Mouse (Mus musculus): ENCODE measurements at regions not wholly inside any gene's neighbourhood (a gene's known extent, or its start where the extent isn't known, plus 50 kb on each side); places are given as distances from the start of the nearest gene placed in this dataset.

DNA sequence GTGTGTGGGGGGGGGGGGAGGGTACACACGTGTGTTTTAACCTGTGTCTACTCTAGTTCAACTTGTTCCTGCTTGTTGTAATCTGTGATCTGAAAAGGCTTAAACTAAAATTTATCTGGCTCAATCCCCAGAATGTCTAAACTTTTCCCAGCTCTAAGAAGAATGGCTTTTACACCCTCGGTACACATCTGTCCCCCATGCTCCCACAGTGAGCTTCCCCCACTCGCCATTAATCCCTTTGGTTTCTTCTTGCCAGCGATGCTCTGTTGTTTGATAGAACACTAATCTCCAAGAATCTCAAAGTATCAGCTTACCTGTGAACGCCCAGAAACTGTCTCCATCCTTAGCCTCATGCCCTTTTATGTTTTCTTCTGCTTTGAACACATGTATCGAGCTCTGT lies 260.6 kb downstream of the Epha4 start:
- DNase-seq (ENCODE audit: low read depth, low spot score) = no peak

DNA sequence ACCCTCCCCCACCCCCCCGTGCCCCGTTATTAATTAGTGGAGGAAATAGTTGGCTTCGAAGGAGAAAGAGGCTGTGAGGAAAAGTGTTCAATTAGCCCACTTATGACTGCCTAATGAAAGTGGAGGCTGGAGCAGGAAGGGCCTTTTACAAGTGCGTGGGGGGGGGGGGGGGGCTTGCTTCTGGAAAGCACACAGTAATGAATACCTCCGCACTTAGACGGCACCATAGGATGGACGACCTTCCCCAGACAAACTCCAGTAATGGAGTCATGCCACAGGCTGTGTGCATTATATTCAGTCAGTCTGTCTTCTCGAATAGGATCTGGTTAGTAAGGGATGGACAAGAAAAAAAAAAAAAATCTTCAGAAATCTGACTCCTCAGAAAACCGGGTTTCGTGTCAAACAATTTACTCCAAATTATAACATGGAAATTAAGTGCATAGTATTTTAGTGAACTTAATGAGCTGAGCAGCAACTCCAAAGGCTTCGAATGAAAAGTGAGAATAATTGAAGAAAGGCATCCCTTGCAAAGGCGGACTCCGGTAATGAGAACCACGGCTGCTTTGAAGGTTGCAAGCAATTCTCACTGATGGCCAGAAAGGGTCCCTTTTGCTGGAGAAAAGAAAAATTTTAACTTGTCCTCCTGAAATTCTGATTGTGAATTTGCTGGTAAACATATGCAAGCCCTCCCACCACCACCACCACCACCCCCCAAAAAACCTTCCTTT lies 258.6 kb downstream of the Epha4 start:
- no peak for DNase-seq (ENCODE audit: low read depth, low spot score)

DNA sequence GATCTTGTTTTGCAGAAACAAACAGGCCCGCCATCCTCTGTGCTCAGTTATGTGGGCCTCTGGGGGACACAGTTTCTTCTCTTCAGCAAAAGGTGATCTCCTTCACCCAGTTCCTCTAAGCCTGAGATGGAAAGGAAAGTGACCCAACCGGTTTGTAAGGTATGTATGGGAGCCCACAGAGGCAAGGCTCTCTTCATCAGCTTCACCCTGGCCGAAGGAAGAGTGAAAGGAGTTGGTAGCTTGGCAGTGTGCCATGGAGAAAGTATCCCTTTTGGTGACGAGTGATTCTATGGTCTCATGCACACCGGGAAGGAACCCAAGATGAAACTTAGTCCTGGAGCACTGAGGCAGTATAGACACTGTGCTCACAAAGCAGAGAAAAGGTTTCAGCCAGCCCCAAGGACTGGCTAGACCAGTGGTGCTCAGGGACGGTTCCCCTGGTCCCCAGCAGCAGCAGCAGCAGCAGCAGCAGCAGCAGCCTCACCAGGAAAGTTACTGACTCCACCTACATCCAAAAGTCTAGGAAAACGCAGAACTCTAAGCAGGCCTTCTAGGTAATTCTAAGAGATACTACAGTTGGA lies 256.1 kb downstream of the Epha4 start:
- no peak for DNase-seq (ENCODE audit: low read depth, low spot score)

DNA sequence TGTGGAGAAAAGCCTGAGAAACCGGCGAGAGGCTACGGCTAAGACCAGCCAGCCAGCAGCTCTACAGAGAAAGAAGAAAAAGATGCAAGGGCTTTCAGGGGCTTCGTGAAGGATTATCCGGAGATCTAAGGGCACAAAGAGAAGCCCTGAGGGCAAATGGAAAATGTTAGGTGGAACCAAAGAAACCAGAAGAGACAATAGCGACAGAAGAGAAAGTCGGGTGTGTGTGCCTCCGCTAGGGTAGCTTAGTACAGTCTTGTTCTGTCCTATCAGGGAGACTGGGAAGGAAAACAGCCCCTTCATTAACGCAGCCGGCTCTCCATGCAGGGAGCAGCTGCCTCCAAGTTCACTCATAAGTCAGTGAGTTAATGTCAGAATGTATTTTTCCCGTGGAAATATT lies 255.1 kb downstream of the Epha4 start:
- DNase-seq (ENCODE audit: low read depth, low spot score) = no peak

DNA sequence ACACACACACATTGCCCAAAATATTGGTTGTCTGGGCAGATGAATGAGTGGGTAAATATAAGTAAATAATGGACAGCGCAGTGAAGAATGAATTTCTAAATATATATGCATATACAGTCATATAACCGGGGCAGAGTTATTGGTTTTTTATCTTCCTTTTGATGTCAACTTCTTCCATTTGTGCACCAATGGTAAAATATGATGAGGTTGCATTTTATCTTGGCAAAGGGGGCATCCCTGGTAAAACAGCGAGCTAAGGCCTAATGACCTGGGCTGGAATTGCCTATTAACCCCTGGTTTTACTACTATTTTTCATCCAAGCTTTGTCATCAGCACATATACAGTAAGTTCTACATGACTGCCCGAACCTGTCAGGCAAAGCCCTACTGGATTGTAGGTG lies 253.2 kb downstream of the Epha4 start:
- no peak for DNase-seq (ENCODE audit: low read depth, low spot score)

DNA sequence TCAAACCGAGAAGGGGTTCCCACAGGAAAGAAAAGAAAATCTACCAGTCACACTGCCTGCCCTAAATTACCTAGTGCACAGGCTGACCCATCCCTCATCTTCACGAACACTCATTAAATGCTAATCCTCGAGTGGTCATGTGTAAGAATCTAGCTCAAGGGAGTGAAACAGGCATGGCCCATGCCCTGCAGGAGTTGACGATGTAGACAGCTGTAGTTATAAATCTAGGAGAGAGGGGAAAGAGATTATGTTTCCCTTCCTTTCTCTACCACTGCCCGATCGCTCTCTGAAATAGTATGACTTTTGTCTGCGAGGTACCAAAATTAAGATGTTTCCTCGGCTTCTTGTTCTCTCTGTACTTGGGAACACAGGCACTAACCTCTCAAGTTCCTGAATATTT lies 249.2 kb downstream of the Epha4 start:
- DNase-seq (ENCODE audit: low read depth, low spot score) = no peak

DNA sequence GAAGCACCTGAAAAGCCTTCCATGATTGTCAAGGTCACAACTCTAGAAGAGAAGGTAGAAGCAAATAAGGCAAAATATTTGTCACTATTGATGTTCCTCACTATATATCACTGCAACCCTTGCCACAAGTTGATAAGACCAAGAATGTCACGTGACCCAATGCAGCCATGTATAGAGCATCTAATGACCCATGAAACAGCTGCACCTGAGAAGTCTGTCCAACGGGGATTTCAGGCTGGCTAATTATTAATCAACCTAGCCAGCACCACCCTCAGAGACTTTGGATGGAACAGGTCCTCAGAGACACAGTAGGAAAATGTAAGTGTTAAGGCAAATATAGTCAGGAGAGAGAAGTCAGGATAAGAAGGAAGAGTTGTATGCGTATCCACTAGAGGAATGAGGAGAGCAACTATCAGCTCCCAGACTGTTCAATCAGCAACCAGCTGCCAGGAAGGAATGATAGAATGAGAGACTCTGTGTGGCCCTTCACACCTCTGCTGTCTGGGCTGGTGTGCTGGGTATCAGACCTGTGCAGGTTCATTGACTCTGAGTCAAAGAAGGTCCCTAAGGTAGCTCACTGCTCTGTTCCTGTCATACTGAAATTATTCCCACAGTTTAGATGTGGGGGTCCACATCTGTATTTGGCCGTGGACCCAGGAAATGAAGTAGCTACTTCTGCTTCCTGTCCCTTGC lies 247.4 kb downstream of the Epha4 start:
- DNase-seq (ENCODE audit: low read depth, low spot score) = no peak

DNA sequence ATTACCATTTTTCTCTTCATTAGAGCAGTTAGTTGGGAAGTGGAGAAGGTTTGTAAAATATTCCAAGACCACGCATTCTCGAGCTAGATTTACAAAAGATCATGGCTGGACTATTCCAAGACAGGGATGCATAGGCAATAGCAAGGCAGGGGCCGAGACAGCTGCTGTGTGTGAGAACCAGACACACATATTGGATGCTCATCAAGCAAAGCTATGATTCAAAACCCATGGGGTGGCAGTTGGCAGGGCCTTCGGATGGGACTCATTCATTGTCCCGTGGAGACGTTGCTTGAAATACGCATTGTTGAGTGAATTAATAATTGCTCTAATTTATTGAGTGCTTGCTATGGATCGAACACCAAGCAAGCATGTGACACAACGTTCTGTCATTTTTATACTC lies 239.6 kb downstream of the Epha4 start:
- no peak for DNase-seq (ENCODE audit: low read depth, low spot score)

DNA sequence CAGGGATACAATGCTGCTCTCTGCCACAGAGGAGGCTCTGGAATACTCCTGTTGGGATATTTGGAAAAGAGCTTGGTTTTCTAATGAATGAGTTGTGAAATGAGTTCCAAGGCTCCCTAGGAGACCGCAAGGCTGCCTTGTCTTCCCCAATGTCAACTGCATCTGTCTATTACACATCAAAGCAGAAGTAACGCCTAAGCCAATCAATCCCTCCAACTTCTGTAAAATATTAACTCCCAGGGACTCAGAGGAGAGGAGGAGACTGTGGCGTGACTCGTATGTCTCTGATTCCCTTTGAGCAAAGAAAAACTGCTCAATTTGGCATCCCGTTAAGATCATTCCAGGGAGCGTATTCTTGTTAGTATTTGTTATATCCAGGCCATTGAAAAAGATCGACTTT lies 235.3 kb downstream of the Epha4 start:
- DNase-seq (ENCODE audit: low read depth, low spot score) = no peak

DNA sequence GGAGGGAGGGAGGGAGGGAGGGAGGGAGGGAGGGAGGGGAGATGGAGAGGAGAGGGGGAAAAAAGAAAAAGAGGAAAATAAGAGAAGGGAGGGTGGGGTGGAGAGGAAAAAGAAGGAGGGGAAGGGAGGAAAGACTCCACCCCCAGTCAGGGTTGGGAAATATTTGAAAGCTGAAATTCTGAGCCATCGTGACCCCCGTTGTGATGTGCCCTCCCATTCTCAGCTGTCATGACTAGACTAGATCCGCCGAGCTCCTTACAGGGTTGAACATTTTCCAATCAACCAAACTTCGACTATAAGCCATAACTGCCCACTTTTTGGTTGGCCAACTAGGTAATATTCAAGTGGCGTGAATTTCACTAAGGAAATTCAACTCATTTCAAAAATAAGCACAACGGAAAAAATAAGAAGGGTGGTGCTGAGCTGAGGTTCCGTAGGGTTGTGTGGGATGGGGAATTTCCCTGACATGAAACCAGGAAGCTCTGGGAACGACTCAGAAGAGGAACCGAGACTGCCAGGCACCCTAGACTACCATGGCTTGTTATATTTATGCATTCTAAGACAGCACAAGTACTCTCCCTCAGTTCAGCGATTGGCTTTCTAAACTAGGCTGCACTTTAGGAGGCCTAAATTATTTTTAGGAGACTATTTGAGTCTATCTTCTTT lies 234.4 kb downstream of the Epha4 start:
- no peak for DNase-seq (ENCODE audit: low read depth, low spot score)

DNA sequence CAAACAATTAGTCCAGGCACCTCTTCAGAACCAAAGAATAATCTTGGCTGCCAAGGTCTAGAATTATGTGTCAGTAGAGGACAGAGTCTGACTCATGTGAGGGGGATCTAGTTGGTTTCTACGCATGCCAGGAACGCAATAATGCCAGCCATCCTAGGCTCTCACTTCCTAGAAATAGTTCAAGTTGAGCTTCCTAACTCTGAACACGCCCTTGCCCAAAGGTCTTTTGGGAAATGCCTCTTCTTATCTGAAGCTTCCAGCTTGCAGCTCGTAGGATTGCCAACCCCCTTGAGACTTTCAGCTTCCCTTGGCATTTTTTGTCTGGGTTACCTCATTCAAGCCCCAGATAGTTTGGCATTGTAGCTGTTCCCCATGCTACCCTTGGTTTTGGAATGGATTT lies 233.1 kb downstream of the Epha4 start:
- DNase-seq (ENCODE audit: low read depth, low spot score) = no peak

DNA sequence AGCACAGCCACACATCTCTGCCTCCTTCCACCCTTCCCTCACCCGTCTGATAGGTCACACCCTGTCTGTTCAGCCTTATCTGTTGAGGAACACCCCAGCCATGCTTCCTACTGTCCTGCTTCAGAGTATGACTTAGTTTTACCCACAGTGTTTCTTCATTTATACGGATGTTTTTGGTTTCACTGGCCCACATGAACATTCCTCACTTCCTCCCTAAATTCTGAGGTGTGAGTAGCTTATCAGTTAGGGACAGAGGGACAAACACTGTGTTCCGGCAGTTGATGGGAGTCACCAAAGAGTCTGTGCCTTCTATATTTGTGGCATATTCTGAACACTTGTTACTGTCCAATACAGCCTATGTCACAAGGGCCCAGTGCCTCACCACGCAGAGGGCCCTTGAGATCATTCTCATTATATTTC lies 216.2 kb downstream of the Epha4 start:
- DNase-seq (ENCODE audit: low read depth, low spot score) = no peak

DNA sequence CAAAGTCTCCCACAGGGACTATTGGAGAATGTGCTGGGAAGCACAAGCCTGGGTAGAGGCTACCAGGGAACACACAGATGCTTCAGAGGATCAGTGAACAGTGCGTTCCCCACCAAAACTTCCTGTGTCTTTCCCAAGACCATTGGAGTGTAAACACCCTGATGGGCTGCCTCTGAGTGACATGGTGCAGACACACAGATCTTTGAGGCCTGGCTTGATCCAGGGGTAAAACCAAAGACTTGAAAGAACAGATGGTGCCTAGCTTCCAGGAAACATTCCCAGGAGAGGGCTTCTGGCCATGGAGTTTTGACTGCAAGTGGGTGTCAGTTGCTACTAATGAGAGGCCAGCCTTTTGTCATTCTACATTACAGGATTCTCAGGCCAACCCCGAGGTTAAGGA lies 214.1 kb downstream of the Epha4 start:
- no peak for DNase-seq (ENCODE audit: low read depth, low spot score)

DNA sequence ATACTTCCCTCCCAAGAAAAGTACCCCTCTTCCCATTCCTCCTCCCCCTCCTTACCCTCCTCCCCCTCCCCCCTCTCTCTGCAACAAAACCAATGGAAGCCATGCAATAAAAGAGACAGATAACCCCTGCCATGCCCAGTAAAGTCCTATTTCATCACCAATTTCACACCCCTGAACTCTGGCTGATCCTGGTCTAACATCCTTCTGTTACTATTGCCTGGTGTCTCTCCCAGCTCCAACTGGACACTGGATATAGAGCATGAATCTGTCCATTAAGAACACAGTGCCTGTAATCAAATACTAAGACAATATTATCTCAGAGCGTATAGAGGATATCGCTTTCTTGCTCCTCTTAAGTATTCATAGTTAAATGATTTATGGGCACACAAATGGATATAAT lies 210.1 kb downstream of the Epha4 start:
- no peak for DNase-seq (ENCODE audit: low read depth, low spot score)

DNA sequence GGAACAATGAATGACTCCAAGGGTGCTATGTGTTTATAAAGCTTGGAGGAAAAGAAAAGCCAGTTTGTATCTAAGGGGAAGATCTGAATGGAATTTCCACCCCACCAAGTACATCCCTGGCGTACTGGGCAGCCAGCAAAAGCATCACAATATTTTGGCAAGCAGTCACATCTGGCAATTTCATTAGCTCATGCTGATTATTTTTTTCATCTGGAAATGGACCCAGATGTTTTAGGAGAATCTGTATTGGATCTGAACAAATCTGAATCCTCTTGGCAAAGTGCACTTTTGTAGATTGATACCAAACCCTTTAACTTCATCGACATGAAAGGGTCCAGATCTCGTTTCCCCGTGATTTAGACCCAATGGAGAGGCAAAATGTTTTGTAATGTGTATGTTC lies 207.1 kb downstream of the Epha4 start:
- DNase-seq (ENCODE audit: low read depth, low spot score) = no peak

DNA sequence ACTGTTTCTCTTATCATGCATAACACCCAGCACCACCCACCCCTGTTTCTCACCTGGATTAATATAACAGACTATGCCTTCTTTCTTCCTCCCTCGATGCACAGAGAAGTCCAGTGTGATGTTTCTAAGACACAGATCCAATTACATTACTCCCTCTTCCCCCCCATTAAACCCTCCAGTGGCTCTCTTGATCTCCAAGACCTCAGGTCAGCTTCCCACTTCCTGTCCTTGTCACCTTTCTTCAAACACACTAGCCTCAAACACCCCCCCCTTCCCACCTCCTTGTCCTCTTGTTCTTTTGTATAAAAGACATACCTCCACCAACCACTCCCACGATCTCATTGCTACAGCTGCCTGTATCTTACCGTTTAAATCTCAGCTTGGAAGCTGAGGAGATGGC lies 201.8 kb downstream of the Epha4 start:
- DNase-seq (ENCODE audit: low read depth, low spot score) = no peak

DNA sequence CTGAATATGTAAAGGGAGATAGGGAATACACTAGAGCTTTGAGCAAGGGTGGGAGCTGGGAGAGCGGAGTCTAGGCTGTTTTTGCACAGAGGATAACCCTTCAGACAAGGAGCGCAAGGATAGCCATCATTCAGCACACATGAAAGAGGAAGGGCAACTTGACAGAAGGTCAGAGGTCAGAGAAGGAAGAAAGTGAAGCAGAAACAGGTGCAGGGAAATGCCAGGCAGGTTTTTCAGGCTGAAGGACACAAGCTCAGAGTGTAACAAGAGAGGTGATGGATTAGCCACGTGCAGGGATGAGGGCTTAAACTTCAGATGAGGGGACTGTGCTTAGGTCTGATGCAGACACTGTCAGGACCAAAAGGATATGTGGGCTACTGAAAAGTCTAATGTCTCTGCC lies 199.5 kb downstream of the Epha4 start:
- no peak for DNase-seq (ENCODE audit: low read depth, low spot score)

DNA sequence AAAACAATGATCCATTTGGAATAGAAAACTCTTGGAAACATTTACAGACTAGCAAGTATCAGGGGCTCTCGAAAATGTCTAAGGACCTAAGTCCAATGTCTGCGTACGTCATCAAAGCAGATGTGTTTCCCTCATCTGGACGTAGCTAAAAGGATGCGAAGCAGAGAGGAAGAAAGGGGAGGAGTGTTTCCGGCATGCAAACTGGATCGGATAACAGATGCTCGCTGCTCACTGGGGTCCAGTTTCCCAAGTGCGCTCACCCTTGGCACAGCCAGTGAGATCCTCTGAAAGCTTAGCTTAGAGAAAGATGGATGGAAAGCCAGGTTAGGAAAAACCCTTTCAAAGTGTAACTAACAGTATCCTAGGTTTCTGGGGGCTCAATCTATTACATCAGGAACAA lies 198.7 kb downstream of the Epha4 start:
- no peak for DNase-seq (ENCODE audit: low read depth, low spot score)
